Mouse (Mus musculus) fat pad, adult 2 months (tissue): ENCODE results near the gene Pigz.

Experiments used
- DNase-seq: peaks from one replicate; pipeline ENCODE4 v3.0.0-alpha.2; 2011; ENCODE audit warnings: low read depth, low spot score; ENCODE audit errors: extremely low read depth

Pigz gene

GRCm38 (mm10) chr16:31933751-31934549 lies at the start of gene Pigz:
Gene Pigz (plus strand): TSS chr16:31933851.
- DNase-seq: no peak

GRCm38 (mm10) chr16:31883902-31884301 lies 49.7 kb upstream of the Pigz start:
- DNase-seq: no peak

- DNase-seq: no peak
These were observed 42.7 kb upstream of the Pigz start for GRCm38 (mm10) chr16:31890907-31891306.

- DNase-seq: no peak
These were observed 40.1 kb upstream of the Pigz start for GRCm38 (mm10) chr16:31893396-31894141.

- no peak for DNase-seq
These were observed 36.5 kb upstream of the Pigz start for GRCm38 (mm10) chr16:31896971-31897774.

- DNase-seq: no peak
These were observed 34.9 kb upstream of the Pigz start for GRCm38 (mm10) chr16:31898546-31899326.

- no peak for DNase-seq
These were observed 31.8 kb upstream of the Pigz start for GRCm38 (mm10) chr16:31901886-31902285.

- DNase-seq: no peak
These were observed 30.4 kb upstream of the Pigz start for GRCm38 (mm10) chr16:31903239-31903638.

- no peak for DNase-seq
These were observed 28.3 kb upstream of the Pigz start for GRCm38 (mm10) chr16:31905331-31905730.

GRCm38 (mm10) chr16:31905891-31906825 lies 27.5 kb upstream of the Pigz start:
- no peak for DNase-seq

- no peak for DNase-seq
These were observed 26.8 kb upstream of the Pigz start for GRCm38 (mm10) chr16:31906896-31907295.

- no peak for DNase-seq
These were observed 24.7 kb upstream of the Pigz start for GRCm38 (mm10) chr16:31908959-31909358.

GRCm38 (mm10) chr16:31910281-31910847 lies 23.3 kb upstream of the Pigz start:
- DNase-seq: no peak

- no peak for DNase-seq
These were observed 15.9 kb upstream of the Pigz start for GRCm38 (mm10) chr16:31917776-31918175.

- DNase-seq: no peak
These were observed 15.4 kb upstream of the Pigz start for GRCm38 (mm10) chr16:31918248-31918724.

- DNase-seq: no peak
These were observed 9.3 kb upstream of the Pigz start for GRCm38 (mm10) chr16:31924368-31924767.

- no peak for DNase-seq
These were observed 7.6 kb upstream of the Pigz start for GRCm38 (mm10) chr16:31926091-31926490.

GRCm38 (mm10) chr16:31926547-31927182 lies 7.0 kb upstream of the Pigz start:
- DNase-seq: no peak

GRCm38 (mm10) chr16:31927412-31927811 lies 6.2 kb upstream of the Pigz start:
- DNase-seq: no peak
